Mouse (Mus musculus) neural tube, embryonic 11.5 days (tissue): ENCODE measurements around the gene Qk. TPM values are rescaled to one million over a fixed set of nuclear protein-coding genes. Genes with fewer than 3 reads are reported as not detected.

Source experiments
- ATAC-seq: fragments of 200-750 bp; cut with Nextera tagmentation; 2 replicates; pipeline ENCODE4 v1.8.0; 2017; ENCODE audit warnings: moderate number of reproducible peaks, mild to moderate bottlenecking, moderate TSS enrichment, moderate library complexity; ENCODE audit not compliant: insufficient read depth, low FRiP score, low TSS enrichment
- DNase-seq: peaks from one replicate; pipeline ENCODE4 v3.0.0-alpha.2; 2015; ENCODE audit warnings: low spot score
- H3K27ac ChIP-seq: fragments of 300-500 bp; sonication (generic); 2 replicates; pipeline ENCODE4 v1.5.1; 2014; ENCODE audit warnings: low read depth, mild to moderate bottlenecking, low read length
- H3K27me3 ChIP-seq: fragments of 300-500 bp; sonication (generic); 2 replicates; pipeline ENCODE4 v1.6.1; 2014; ENCODE audit warnings: mild to moderate bottlenecking, low read length, mixed read lengths; ENCODE audit not compliant: control insufficient read depth, insufficient read depth
- H3K36me3 ChIP-seq: fragments of 300-500 bp; sonication (generic); 2 replicates; pipeline ENCODE4 v1.6.1; 2014; ENCODE audit warnings: mild to moderate bottlenecking, low read length, moderate library complexity, mixed read lengths; ENCODE audit not compliant: control insufficient read depth, insufficient read depth
- H3K4me1 ChIP-seq: fragments of 300-500 bp; sonication (generic); 2 replicates; pipeline ENCODE4 v1.6.1; 2014; ENCODE audit warnings: low read length, mixed read lengths; ENCODE audit not compliant: control insufficient read depth, insufficient read depth
- H3K4me2 ChIP-seq: fragments of 300-500 bp; sonication (generic); 2 replicates; pipeline ENCODE4 v1.6.1; 2014; ENCODE audit warnings: low read depth, mild to moderate bottlenecking, moderate library complexity
- H3K4me3 ChIP-seq: fragments of 300-500 bp; sonication (generic); 2 replicates; pipeline ENCODE4 v1.5.1; 2014; ENCODE audit warnings: low read depth, low read length
- H3K9ac ChIP-seq: fragments of 300-500 bp; sonication (generic); 2 replicates; pipeline ENCODE4 v1.6.1; 2014; ENCODE audit warnings: mild to moderate bottlenecking, low read length
- H3K9me3 ChIP-seq: fragments of 300-500 bp; sonication (generic); 2 replicates; pipeline ENCODE4 v1.6.1; 2016; ENCODE audit warnings: low read length; ENCODE audit not compliant: control insufficient read depth
- WGBS: fragments of 180-500 bp; shearing (Covaris S2); extraction: QIAGEN DNeasy Blood & Tissue Kit; methylation state at CpG from one replicate; pipeline ENCODE4 v1.1.7; 2014; 5-methylcytosine and 5-hydroxymethylcytosine counted together
- polyA plus RNA-seq: library from polyadenylated mRNA; unstranded; fragments of >200 nt; fragmentation: Nextera tagmentation; extraction: Ambion mirVana; gene quantifications from 2 replicates; pipeline ENCODE4 v1.2.1, GENCODE M21; 2014

Gene Qk
- polyA plus RNA-seq, 1 experiment from 2014 or later: 57.0 TPM

DNA sequence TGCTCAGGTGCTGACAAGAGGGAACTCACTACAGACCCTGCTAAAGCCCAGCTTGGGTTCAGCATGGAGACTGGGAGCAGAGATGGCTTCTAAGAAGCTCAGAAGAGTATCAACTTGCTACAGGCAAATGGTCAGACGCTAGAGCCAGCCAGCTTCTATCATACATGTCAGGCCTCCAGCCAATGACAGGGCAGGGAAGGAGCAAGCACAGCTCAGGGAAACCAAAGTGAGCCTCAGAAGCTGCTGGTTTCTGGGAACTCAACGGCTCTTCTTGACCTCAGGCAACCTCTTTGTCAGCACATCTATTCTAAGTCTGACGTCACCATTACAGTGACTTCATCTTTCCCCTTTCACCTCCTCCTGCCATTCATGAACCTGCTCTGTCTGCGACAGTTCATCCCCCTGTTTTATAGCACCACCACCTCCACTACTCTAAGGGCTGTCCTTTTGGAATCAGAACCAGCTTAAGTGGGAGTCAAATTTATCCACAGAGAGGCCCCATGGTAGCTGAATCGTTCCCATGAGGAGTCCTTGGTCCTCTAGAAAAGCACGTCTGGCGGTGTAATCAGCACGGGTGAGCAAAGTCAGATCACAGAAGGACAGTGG lies 166.7 kb downstream of the Qk start:
- WGBS: 62% methylated on average over 8 of the region's 8 CpGs
- Histone ChIP-seq H3K4me3 (no peak overlapping the region), H3K4me1 (no peaks in the 10 kb centered on the region; the same call in 1 of the 2 replicates), H3K9me3 (no peaks in the 10 kb centered on the region), H3K36me3 (no peaks in the 10 kb centered on the region), H3K27me3 (no peaks in the 10 kb centered on the region), H3K27ac (no peak overlapping the region), H3K4me2 (no peak overlapping the region), H3K9ac (no peak overlapping the region)
- DNase-seq (no peak), ATAC-seq (no peak)
